In the genomic region with DNA sequence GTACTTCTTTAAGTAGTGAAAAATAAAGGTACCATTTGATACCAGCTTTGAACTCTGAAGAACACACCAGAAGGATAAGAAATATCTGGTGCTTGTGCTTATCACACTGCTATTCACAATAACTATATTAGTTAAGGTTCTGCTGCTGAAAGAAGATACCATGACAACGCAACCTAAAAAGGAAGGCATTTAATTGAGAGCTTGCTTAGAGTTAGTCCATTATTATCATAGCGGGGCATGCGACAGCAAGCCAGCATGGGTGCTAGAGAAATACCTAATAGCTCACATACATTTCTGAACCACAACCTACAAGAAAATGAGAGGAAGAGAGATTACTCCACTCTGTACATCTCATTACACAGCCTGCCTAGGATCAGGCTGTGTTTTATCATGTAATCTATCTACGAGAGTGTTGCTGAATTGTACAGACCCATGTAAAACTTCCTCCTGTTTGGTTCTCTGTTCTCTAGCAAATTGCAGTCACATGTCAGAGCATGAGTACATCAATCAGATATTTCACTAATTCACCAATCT, we compare ENCODE assay signal across 16 mouse cellular contexts.
"Had no signal": no experiment of that assay in that cellular context is flagged by ENCODE, and none has a peak within 500 bp of the region (broad histone marks: within the 10 kb centered on the region; RNA-seq: fewer than 3 reads in every experiment).

No protein-coding gene starts in this region.

- H3K27me3 ChIP-seq: kidney, embryonic 15.5 days; liver, embryonic 15.5 days had no signal

- DNase-seq: kidney, adult 2 months; kidney, postnatal 14 days; lung, adult 2 months; lung, postnatal 36 days; right cerebral cortex, adult 18-20 months; right cerebral cortex, postnatal 25 days; thymus, postnatal 14 days had no signal

- H3K27ac ChIP-seq: kidney, embryonic 15.5 days; left cerebral cortex, adult 2 months; limb, embryonic 10.5 days; liver, embryonic 15.5 days; stomach, postnatal 0 days had no signal

- H3K4me1 ChIP-seq: kidney, embryonic 15.5 days; limb, embryonic 10.5 days; liver, embryonic 15.5 days had no signal

- H3K4me3 ChIP-seq: kidney, embryonic 15.5 days; left cerebral cortex, adult 2 months; limb, embryonic 10.5 days; liver, embryonic 15.5 days; myocyte had no signal

- H3K9ac ChIP-seq: kidney, embryonic 15.5 days; liver, embryonic 15.5 days had no signal

- H3K4me2 ChIP-seq: kidney, embryonic 15.5 days; liver, embryonic 11.5 days; liver, embryonic 15.5 days had no signal

- H3K36me3 ChIP-seq: kidney, embryonic 15.5 days; limb, embryonic 10.5 days; liver, embryonic 15.5 days had no signal

- ATAC-seq: intestine, embryonic 16.5 days; lung, postnatal 0 days had no signal

- H3K9me3 ChIP-seq: kidney, embryonic 15.5 days; limb, embryonic 10.5 days; liver, embryonic 15.5 days had no signal
